Mouse (Mus musculus): ENCODE data around the gene Slc47a1. TPM values are rescaled to one million over a fixed set of nuclear protein-coding genes. Genes with fewer than 3 reads are reported as not detected.

Slc47a1 gene
- total RNA-seq, 2 experiments from 2014 or later: 1.5 to 2.1 TPM

DNA sequence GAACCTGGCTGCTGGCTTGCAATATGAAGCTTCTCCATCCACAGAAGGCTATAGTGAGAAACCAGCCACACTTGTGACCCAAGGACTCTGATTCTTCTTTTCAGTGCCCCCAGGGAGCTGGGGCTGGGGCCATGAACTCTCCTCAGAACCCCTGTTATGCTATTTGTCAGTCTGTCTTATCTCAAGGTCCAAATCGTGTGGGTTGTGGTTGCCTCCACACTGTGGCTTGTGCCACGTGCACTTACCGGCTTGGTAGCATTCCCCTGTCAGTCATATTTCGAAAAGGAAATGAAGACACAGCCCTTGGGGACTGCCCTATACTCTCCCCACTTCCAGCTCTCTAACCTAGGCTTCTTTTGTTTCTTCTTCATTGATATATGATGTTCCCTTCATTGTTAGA lies 7.6 kb upstream of the Slc47a1 start:
- intact Hi-C loops (cut with DNase I): no loop called here
- no peak for DNase-seq

DNA sequence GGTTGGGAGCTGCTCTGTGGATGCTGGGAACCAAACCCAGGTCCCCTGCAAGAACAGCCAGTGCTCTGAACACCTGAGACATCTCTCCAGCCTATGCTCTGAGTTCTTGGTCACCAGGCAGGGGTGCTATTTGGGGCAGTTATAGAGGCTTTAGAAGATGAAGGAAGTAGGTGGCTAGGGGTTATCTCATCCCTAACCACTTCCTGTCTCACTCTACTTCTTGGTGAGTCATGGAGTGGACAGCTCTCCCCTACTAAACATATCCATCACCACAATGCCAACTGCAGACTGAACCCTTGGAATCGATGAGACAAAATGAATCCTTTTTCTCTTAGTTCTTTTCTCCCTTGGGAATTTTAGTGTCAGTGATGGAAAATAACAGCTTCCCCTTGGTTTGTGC lies 3.1 kb upstream of the Slc47a1 start:
- intact Hi-C loops (cut with DNase I): no loop called here
- no peak for DNase-seq

- intact Hi-C loops (cut with DNase I): no loop called here
- DNase-seq: no peak
Measured at GRCm38 (mm10) chr11:61378651-61379050, 506 bp upstream of the Slc47a1 start.

GRCm38 (mm10) chr11:61368668-61369067 lies 9.5 kb downstream of the Slc47a1 start:
- intact Hi-C loops (cut with DNase I): no loop called here
- DNase-seq: no peak

GRCm38 (mm10) chr11:61366517-61367273 lies 11.4 kb downstream of the Slc47a1 start:
- no peak for DNase-seq
- intact Hi-C loops (cut with DNase I): no loop called here

DNA sequence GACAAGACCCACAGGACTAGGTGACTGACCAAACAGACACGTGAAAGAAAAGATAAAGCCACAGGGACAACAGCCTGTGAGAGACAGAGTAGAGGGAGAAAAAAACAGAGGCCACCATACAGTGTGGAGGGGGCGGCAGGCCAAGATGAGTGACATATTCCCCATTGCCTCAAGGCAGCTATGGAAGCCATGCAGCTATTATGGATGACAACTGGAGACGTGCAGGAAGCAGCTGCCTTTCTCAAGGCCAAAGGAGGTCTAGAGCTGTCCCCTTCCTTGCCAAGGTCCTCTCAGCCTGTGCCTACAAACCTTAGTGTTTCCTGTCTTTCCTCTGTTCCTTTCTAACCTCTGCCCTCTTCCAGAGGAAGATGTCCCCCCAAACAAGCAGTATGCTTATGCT lies 12.2 kb downstream of the Slc47a1 start:
- intact Hi-C loops (cut with DNase I): no loop called here
- DNase-seq: no peak

GRCm38 (mm10) chr11:61364096-61364495 lies 14.0 kb downstream of the Slc47a1 start:
- intact Hi-C loops (cut with DNase I): no loop called here
- no peak for DNase-seq

GRCm38 (mm10) chr11:61361515-61362190 lies 16.5 kb downstream of the Slc47a1 start:
- intact Hi-C loops (cut with DNase I): no loop called here
- no peak for DNase-seq

DNA sequence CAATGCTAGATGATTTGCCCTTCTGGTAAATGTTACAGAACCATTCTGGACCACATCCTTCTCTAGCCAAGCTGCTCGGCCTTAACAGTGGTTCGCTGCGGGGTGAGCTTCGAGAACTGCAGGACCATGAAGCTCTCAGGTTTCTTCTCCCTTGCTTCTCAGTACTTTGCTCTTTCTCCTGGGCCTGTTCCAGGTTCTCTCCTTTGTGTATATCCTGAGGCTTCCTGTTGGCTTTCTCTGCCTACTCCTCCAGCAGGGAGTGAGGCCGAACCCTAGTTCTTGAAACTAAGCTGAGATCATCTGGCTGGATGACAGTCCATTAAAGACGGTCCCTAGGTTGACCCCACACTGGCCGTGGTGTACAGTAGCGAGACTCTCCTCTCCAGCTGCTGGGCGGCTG lies 21.5 kb downstream of the Slc47a1 start:
- intact Hi-C loops (cut with DNase I): no loop called here
- no peak for DNase-seq

- DNase-seq: no peak
Measured at GRCm38 (mm10) chr11:61356111-61356510, 22.0 kb downstream of the Slc47a1 start.

DNA sequence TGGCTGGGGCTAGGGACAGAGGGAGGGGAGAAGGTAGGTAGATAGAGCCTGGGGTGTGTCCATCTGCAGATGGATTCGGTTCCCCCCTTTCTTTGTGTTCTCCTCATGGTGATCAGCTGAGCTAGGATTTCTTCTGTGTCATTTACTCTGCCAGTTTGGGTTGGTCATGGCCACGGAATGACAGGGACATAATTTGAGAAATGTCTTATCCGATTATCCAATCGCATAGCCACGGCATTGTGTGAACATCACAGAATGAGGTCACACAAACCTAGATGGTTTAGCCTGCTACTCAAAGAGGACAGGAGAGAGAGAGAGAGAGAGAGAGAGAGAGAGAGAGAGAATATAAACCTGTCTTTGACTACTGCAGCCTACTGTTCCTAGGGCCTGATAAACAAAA lies 22.8 kb downstream of the Slc47a1 start:
- no peak for DNase-seq
- intact Hi-C loops (cut with DNase I): no loop called here

More at GRCm38 (mm10) chr11:61356111-61356510, 22.0 kb downstream of the Slc47a1 start:
- intact Hi-C loops (cut with DNase I): no loop called here

DNA sequence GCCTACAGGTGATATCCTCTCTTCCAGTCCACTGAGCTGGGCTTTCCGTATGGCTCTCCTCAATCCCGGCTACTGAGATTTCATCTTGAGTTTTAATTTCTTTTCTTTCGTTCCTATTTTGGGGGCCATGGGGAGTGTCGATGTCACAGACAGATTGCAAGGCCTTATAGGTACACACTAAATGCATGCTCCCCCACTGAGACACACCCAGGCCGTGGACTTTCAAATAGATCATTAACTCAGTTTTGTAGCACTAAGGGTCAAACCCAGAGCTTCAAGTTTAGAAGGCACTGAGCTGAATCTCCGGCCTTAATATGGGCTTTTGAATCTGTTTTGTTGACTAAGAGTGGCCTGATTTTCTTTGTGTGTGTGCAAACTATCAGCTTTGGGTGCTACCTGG lies 23.8 kb downstream of the Slc47a1 start:
- intact Hi-C loops (cut with DNase I): no loop called here
- no peak for DNase-seq

DNA sequence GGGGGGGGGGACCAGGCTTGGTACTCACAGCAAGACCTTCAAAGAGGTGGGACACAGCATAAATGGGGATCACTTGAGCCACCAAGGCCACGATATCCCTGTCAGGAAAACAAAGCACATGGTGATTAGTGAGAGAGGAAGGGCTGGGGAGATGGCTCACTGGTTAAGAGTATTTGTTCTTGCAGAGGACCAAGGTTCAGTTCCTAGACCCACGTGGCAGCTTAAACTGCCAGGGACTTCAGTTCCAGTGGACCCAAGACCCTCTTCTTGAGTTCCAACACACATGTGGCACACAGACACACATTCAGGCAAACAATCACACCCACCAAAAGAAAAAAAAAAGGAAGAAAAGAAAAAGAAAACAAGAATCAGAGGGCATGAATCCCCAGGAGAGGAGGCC lies 25.1 kb downstream of the Slc47a1 start:
- no peak for DNase-seq
- intact Hi-C loops (cut with DNase I): no loop called here

DNA sequence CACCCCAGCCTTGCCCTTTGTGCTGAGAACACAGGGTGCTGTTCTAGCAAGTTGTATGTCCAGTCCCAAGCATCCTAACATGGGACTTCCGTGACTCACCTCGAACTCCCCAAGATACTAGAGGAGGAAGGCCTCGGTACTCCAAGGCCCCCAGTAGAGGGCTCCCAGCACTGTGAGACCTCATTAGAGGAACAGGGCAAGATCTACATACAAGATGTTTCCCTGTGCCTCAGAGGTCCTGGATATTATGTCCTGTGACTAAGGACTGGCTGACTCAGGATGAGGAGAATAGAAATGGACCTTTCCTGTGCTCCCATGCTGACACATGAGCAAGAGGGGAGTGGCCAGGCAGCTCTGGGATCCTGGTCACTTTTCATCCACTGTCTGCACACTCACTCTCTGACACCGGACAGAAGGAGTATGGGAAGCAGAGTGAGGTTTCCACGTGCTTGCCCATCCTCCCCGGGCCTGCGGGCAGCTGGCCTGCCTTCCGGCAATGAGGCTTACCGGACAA lies 25.9 kb downstream of the Slc47a1 start:
- intact Hi-C loops (cut with DNase I): no loop called here
- DNase-seq: no peak

- intact Hi-C loops (cut with DNase I): no loop called here
- peak; percentile 71 for DNase-seq
Measured at GRCm38 (mm10) chr11:61349337-61349736, 28.8 kb downstream of the Slc47a1 start.

- intact Hi-C loops (cut with DNase I): no loop called here
- no peak for DNase-seq
Measured at GRCm38 (mm10) chr11:61346133-61346532, 32.0 kb downstream of the Slc47a1 start.

- DNase-seq: peak; percentile 37
- intact Hi-C loops (cut with DNase I): no loop called here
Measured at GRCm38 (mm10) chr11:61342505-61343420, 35.4 kb downstream of the Slc47a1 start, which contains the start of gene Slc47a2. Slc47a2 (minus strand) TSS chr11:61342860.

DNA sequence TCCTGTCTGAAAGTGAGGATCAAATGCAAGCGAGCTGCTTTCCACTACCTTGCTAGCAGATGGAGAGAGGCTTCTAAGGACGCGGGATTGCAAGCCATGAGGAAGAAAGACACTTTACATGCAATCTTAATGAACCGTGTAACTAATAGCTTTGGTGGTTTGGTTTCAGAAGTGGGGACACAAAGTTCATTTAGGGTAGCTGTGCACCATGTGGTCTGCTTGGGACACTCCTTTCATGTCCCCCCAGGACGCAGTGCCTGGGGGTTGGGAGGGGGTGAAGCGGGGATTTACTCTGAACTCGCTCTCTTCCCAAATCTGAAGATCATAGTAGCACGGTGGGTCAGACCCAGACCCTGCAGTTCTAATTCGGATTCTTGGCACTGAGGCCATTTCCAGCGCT lies 36.2 kb downstream of the Slc47a1 start:
- intact Hi-C loops (cut with DNase I): no loop called here
- DNase-seq: no peak

DNA sequence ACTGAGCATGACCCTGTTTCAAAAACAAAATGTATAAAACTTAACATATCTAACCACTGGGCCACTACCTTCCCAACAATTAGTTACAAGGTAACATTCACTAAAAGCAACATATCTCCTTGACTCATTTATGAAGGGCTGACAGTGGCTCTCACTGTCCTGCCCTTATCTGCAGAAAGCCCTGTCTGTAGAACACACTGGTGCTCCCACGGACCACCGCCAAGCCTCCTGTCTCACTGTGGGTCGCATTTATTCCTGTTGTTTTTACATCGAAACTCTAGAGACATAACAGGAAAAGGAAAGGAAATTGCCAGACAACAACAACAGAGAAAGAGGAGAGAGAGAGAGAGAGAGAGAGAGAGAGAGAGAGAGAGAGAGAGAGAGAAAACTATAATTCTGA lies 36.9 kb downstream of the Slc47a1 start:
- intact Hi-C loops (cut with DNase I): no loop called here

DNA sequence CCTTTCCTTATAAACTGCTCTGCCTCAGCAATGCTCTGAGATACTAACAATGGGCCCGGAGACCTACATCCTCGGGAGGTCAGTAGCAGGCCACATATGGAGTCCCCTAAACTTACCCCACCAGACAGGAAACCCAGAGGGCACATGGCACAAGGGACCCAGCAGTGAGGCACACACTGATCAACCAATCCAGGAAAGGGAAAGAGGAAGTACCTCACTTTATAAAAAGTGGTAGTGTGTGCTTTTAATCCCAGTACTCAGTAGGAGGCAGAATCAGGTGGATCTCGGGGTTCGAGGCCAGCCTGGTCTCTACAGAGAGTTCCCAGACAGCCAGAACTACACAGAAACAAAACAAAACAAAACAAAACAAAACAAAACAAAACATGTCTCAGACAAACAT lies 37.8 kb downstream of the Slc47a1 start:
- intact Hi-C loops (cut with DNase I): no loop called here
- DNase-seq: no peak

More for the DNA sequence above, 36.9 kb downstream of the Slc47a1 start:
- DNase-seq: no peak

DNA sequence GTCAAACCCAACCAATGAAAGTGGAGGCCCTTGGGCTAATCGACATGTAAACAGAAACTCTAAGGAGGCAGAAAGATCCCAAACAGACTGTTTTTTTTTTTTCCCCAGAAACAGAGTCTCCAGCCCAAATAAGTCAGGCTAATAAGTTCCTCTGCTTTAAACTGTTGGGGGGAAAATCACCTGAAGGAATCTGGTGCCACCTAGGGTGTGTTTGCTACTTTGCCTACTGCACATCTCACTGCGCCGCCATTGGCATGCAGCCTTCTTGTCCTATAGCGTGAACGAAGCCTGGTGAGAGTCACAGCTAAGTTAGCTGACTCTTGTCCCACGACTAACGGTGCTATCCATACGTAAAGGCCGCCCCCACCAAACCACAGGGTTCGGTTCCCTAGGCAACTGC lies 40.6 kb downstream of the Slc47a1 start:
- DNase-seq: no peak
- intact Hi-C loops (cut with DNase I): no loop called here
